Mouse (Mus musculus) stomach, adult 2 months (tissue): Measurements from ENCODE around the gene Gm773. TPM values are rescaled to one million over a fixed set of nuclear protein-coding genes. Genes with fewer than 3 reads are reported as not detected.

Experiments
- polyA plus RNA-seq: library from polyadenylated mRNA; depleted of rRNA; stranded (reverse); fragments of >200 nt; gene quantifications from 2 replicates; pipeline ENCODE4 v1.2.3, GENCODE M21; 2012; rRNA removed

Gm773 gene
- not detected in 2 replicates for polyA plus RNA-seq

DNA sequence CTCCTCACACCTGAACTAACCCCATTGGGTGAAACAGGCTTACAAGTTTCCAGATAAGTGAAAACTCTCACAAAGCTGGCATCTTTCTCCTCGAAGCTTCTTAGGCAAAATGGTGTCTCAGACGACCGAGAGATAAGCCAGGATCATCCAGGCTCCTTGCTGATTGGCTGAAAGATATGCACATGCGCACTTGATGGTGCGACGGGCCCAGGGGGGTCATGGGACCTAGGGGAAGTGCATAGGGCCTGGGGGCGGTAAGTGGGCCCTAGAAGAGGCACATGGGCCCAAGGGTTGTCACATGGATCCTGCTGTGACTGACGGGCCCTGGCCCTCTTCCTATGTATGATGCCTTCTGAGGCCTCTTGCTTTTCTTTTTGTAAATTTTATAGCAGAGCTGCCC, at the start of gene Gm773:
TSS of gene Gm773 (minus strand) at position 111 of the 400 bp plus-strand sequence.

Other genes starting within 250 kb of the Gm773 start
- gene 3830403N18Rik, start 76.3 kb downstream of the Gm773 start, polyA plus RNA-seq = not detected in 2 replicates
- 0.05 and 0.08 TPM in 2 replicates for gene Zfp449, start 133.5 kb upstream of the Gm773 start, polyA plus RNA-seq
- 0.76 and 0.84 TPM in 2 replicates for gene Smim10l2a, start 161.7 kb upstream of the Gm773 start, polyA plus RNA-seq
- gene Gm2174, start 235.1 kb upstream of the Gm773 start, polyA plus RNA-seq = not detected in 2 replicates
- 1.0 and 4.4 TPM in 2 replicates for gene Ints6l, start 242.0 kb upstream of the Gm773 start, polyA plus RNA-seq